ENCODE assay signal across 20 mouse cellular contexts in genomic region chr9:46509458-46509857, GRCm38 (mm10).
DNase-seq lines count a peak whose midpoint lies in the region; ATAC-seq and TF ChIP-seq lines count a peak whose summit lies in the region.
"Had no signal": no experiment of that assay in that cellular context is flagged by ENCODE, and none has a peak within 500 bp of the region (broad histone marks: within the 10 kb centered on the region; RNA-seq: fewer than 3 reads in every experiment).

No protein-coding gene starts in this region.

- no peak overlapping the region for H3K4me3 ChIP-seq in embryonic facial prominence, embryonic 14.5 days (ENCODE audit: low read depth, low read length)
- H3K4me3 ChIP-seq in embryonic facial prominence, embryonic 10.5 days = no peak overlapping the region
- H3K4me3 ChIP-seq in layer of hippocampus, adult 2 months = no peak overlapping the region
- H3K4me3 ChIP-seq in hindbrain, postnatal 0 days (ENCODE audit: low read length) = no peak overlapping the region
- H3K4me3 ChIP-seq: embryonic facial prominence, embryonic 12.5 days; neural tube, embryonic 13.5 days; stomach, embryonic 15.5 days had no signal

- no peak overlapping the region for H3K27ac ChIP-seq in embryonic facial prominence, embryonic 14.5 days (replicated peaks; ENCODE audit: low read depth, low read length)
- H3K27ac ChIP-seq in embryonic facial prominence, embryonic 10.5 days (replicated peaks) = no peak overlapping the region
- no peak overlapping the region for H3K27ac ChIP-seq in layer of hippocampus, adult 2 months
- no peak overlapping the region for H3K27ac ChIP-seq in hindbrain, postnatal 0 days
- H3K27ac ChIP-seq: embryonic facial prominence, embryonic 12.5 days; liver, embryonic 14.5 days; neural tube, embryonic 13.5 days; stomach, embryonic 15.5 days had no signal

- ATAC-seq in embryonic facial prominence, embryonic 14.5 days (ENCODE audit: low read depth) = no peak
- ATAC-seq in hindbrain, postnatal 0 days = no peak
- no peak for ATAC-seq in megakaryocyte progenitor cell, adult 5-6 weeks (replicated peaks; ENCODE audit: poor library complexity)
- ATAC-seq: activated CD4-positive, CD25-positive, alpha-beta regulatory T cell, adult 4 months; CD4-positive, CD25-positive, alpha-beta regulatory T cell, adult 4 months; intestine, embryonic 16.5 days had no signal

- H3K9ac ChIP-seq in embryonic facial prominence, embryonic 14.5 days (ENCODE audit: low read depth, low read length) = no peak overlapping the region
- H3K9ac ChIP-seq in hindbrain, postnatal 0 days (replicated peaks; ENCODE audit: low read length) = no peak overlapping the region
- H3K9ac ChIP-seq: embryonic facial prominence, embryonic 12.5 days; liver, embryonic 14.5 days; neural tube, embryonic 13.5 days; stomach, embryonic 15.5 days had no signal

- H3K4me2 ChIP-seq in embryonic facial prominence, embryonic 14.5 days (ENCODE audit: low read depth, low read length) = no peak overlapping the region
- no peak overlapping the region for H3K4me2 ChIP-seq in hindbrain, postnatal 0 days (ENCODE audit: low read depth, low read length)
- H3K4me2 ChIP-seq: embryonic facial prominence, embryonic 12.5 days; neural tube, embryonic 13.5 days; stomach, embryonic 15.5 days had no signal

- H3K4me1 ChIP-seq in embryonic facial prominence, embryonic 14.5 days (ENCODE audit: control insufficient read depth, insufficient read depth, low read length) = no peaks in the 10 kb centered on the region
- peaks cover 13% of the 10 kb centered on the region; the same call in 1 of the 2 replicates for H3K4me1 ChIP-seq in embryonic facial prominence, embryonic 10.5 days
- H3K4me1 ChIP-seq in hindbrain, postnatal 0 days (ENCODE audit: insufficient read depth, low read length) = no peaks in the 10 kb centered on the region
- H3K4me1 ChIP-seq: embryonic facial prominence, embryonic 12.5 days; stomach, embryonic 15.5 days had no signal

- H3K36me3 ChIP-seq in embryonic facial prominence, embryonic 14.5 days (ENCODE audit: control insufficient read depth, insufficient read depth, low read length) = no peaks in the 10 kb centered on the region
- H3K36me3 ChIP-seq in embryonic facial prominence, embryonic 10.5 days (replicated peaks) = no peaks in the 10 kb centered on the region
- no peaks in the 10 kb centered on the region for H3K36me3 ChIP-seq in hindbrain, postnatal 0 days (ENCODE audit: insufficient read depth, low read length)
- H3K36me3 ChIP-seq: embryonic facial prominence, embryonic 12.5 days; neural tube, embryonic 13.5 days; stomach, embryonic 15.5 days had no signal

- H3K27me3 ChIP-seq in embryonic facial prominence, embryonic 14.5 days (replicated peaks; ENCODE audit: control insufficient read depth, insufficient read depth, low read length) = no peaks in the 10 kb centered on the region
- H3K27me3 ChIP-seq in embryonic facial prominence, embryonic 10.5 days (replicated peaks; ENCODE audit: low read depth, poor library complexity, severe bottlenecking) = 0 out of 2 replicates have a peak, but pooled peaks cover 9% of the 10 kb centered on the region
- H3K27me3 ChIP-seq in hindbrain, postnatal 0 days (ENCODE audit: insufficient read depth, low read length) = no peaks in the 10 kb centered on the region
- H3K27me3 ChIP-seq: embryonic facial prominence, embryonic 12.5 days; stomach, embryonic 15.5 days had no signal

- peak; percentile 11 for DNase-seq in embryonic facial prominence, embryonic 14.5 days (ENCODE audit: low spot score)
- DNase-seq in embryonic facial prominence, embryonic 10.5 days (ENCODE audit: low spot score) = no peak
- DNase-seq in layer of hippocampus, adult 2 months (ENCODE audit: low spot score in 2 of 2) = no peak
- no peak for DNase-seq in layer of hippocampus, adult 11-12 months (ENCODE audit: low spot score)
- DNase-seq in MN1 (ENCODE audit: low spot score) = peak; percentile 76
- DNase-seq in hindbrain, postnatal 0 days (ENCODE audit: low spot score) = peak; percentile 53
- no peak for DNase-seq in cerebellum, postnatal 25 days
- DNase-seq: adrenal gland, postnatal 10 days; cerebellum, adult 2 months; gastrocnemius, postnatal 25 days; right cerebral cortex, postnatal 25 days; thymus, adult 18-20 months had no signal

- peak; percentile 32; the same call in 1 of the 2 replicates for TF ChIP-seq CTCF in layer of hippocampus, adult 2 months (conservative IDR thresholded peaks at IDR 0.05)
- TF ChIP-seq CTCF in hindbrain, postnatal 0 days (IDR thresholded peaks at IDR 0.05; ENCODE audit: low read depth) = peak; percentile 38

- peaks cover 4% of the 10 kb centered on the region; the same call in 1 of the 2 replicates for H3K9me3 ChIP-seq in embryonic facial prominence, embryonic 14.5 days (ENCODE audit: control insufficient read depth, low read length)
- H3K9me3 ChIP-seq in embryonic facial prominence, embryonic 10.5 days = peaks cover 4% of the 10 kb centered on the region; the same call in 1 of the 2 replicates
- no peaks in the 10 kb centered on the region for H3K9me3 ChIP-seq in hindbrain, postnatal 0 days (ENCODE audit: low read length)
- H3K9me3 ChIP-seq: embryonic facial prominence, embryonic 12.5 days; neural tube, embryonic 13.5 days; stomach, embryonic 15.5 days had no signal

- whole genome bisulfite sequencing in embryonic facial prominence, embryonic 14.5 days = 22% methylated on average over 5 of the region's 5 CpGs
- WGBS in embryonic facial prominence, embryonic 10.5 days = 25% methylated on average over 5 of the region's 5 CpGs
- WGBS in hindbrain, postnatal 0 days = 18% methylated on average over 5 of the region's 5 CpGs

Comparison
In these comparisons a context has a peak if more than half of its experiments do, and no peak if none do; other contexts are left out.
1. DNase-seq: peak in embryonic facial prominence, embryonic 14.5 days (single experiment), MN1 (single experiment) and hindbrain, postnatal 0 days (single experiment); none in embryonic facial prominence, embryonic 10.5 days (single experiment), layer of hippocampus, adult 2 months (0 of 2), layer of hippocampus, adult 11-12 months (single experiment) and cerebellum, postnatal 25 days (0 of 2).